Mouse (Mus musculus): ENCODE data around the gene Olfr916. TPM values are rescaled to one million over a fixed set of nuclear protein-coding genes. Genes with fewer than 3 reads are reported as not detected.

The Olfr916 gene
- polyA plus RNA-seq (2016; fragmentation: Nextera tagmentation; extraction: Ambion mirVana): not detected in 2 replicates

- Histone ChIP-seq H3K4me2 (no peak within 1 kb of the TSS), H3K27me3 (replicated peaks) (no peaks in the 10 kb centered on the region), H3K27ac (ENCODE audit: poor library complexity, severe bottlenecking) (no peak within 1 kb of the TSS), H3K4me3 (no peak within 1 kb of the TSS), H3K36me3 (no peaks in the 10 kb centered on the region), H3K9ac (no peak within 1 kb of the TSS), H3K9me3 (replicated peaks) (no peaks in the 10 kb centered on the region), H3K4me1 (replicated peaks) (no peaks in the 10 kb centered on the region)
- ATAC-seq (ENCODE audit: insufficient number of reproducible peaks, low FRiP score): no peak
- 69% methylated on average over 1 of the region's 1 CpGs for WGBS
Measured at GRCm38 (mm10) chr9:38659775-38660174, at the start of gene Olfr916. Gene Olfr916 (minus strand): TSS chr9:38659875.

GRCm38 (mm10) chr9:38674501-38674900 lies 14.8 kb upstream of the Olfr916 start, which contains the start of gene Olfr918:
Gene Olfr918 (minus strand): TSS chr9:38674601.
- no peak within 1 kb of the TSS for H3K9ac ChIP-seq
- WGBS: 78% methylated on average over 2 of the region's 2 CpGs
- no peak within 1 kb of the TSS for H3K4me3 ChIP-seq
- no peak within 1 kb of the TSS for H3K4me2 ChIP-seq
- H3K9me3 ChIP-seq (replicated peaks): no peaks in the 10 kb centered on the region
- no peak within 1 kb of the TSS for H3K27ac ChIP-seq (ENCODE audit: poor library complexity, severe bottlenecking)
- ATAC-seq (ENCODE audit: insufficient number of reproducible peaks, low FRiP score): no peak
- no peaks in the 10 kb centered on the region for H3K4me1 ChIP-seq (replicated peaks)
- no peaks in the 10 kb centered on the region for H3K27me3 ChIP-seq (replicated peaks)
- no peaks in the 10 kb centered on the region for H3K36me3 ChIP-seq

- no peak overlapping the region for H3K4me3 ChIP-seq
- no peaks in the 10 kb centered on the region for H3K4me1 ChIP-seq (replicated peaks)
- no peaks in the 10 kb centered on the region for H3K27me3 ChIP-seq (replicated peaks)
- H3K4me2 ChIP-seq: no peak overlapping the region
- no peak overlapping the region for H3K9ac ChIP-seq
- H3K36me3 ChIP-seq: no peaks in the 10 kb centered on the region
- H3K9me3 ChIP-seq (replicated peaks): no peaks in the 10 kb centered on the region
- no peak overlapping the region for H3K27ac ChIP-seq (ENCODE audit: poor library complexity, severe bottlenecking)
- no peak for ATAC-seq (ENCODE audit: insufficient number of reproducible peaks, low FRiP score)
- 69% methylated on average over 2 of the region's 2 CpGs for WGBS
Measured at GRCm38 (mm10) chr9:38672887-38673286, 13.2 kb upstream of the Olfr916 start.

GRCm38 (mm10) chr9:38665742-38666141 lies 6.1 kb upstream of the Olfr916 start, which contains the start of gene Olfr917:
Gene Olfr917 (minus strand): TSS chr9:38665842.
- WGBS: 86% methylated on average over 1 of the region's 1 CpGs
- no peak within 1 kb of the TSS for H3K4me3 ChIP-seq
- H3K27ac ChIP-seq (ENCODE audit: poor library complexity, severe bottlenecking): no peak within 1 kb of the TSS
- H3K36me3 ChIP-seq: no peaks in the 10 kb centered on the region
- no peak for ATAC-seq (ENCODE audit: insufficient number of reproducible peaks, low FRiP score)
- no peaks in the 10 kb centered on the region for H3K4me1 ChIP-seq (replicated peaks)
- H3K9ac ChIP-seq: no peak within 1 kb of the TSS
- H3K4me2 ChIP-seq: no peak within 1 kb of the TSS
- H3K27me3 ChIP-seq (replicated peaks): no peaks in the 10 kb centered on the region
- no peaks in the 10 kb centered on the region for H3K9me3 ChIP-seq (replicated peaks)

GRCm38 (mm10) chr9:38632406-38632805 lies 27.3 kb downstream of the Olfr916 start:
- no peaks in the 10 kb centered on the region for H3K27me3 ChIP-seq (replicated peaks)
- H3K4me3 ChIP-seq: no peak overlapping the region
- no peak overlapping the region for H3K9ac ChIP-seq
- no peak for ATAC-seq (ENCODE audit: insufficient number of reproducible peaks, low FRiP score)
- H3K27ac ChIP-seq (ENCODE audit: poor library complexity, severe bottlenecking): no peak overlapping the region
- no peaks in the 10 kb centered on the region for H3K36me3 ChIP-seq
- H3K4me2 ChIP-seq: no peak overlapping the region
- peaks cover 3% of the 10 kb centered on the region; the same call in 1 of the 2 replicates for H3K9me3 ChIP-seq (replicated peaks)
- 76% methylated on average over 4 of the region's 4 CpGs for WGBS
- no peaks in the 10 kb centered on the region for H3K4me1 ChIP-seq (replicated peaks)

Other genes with a start within 250 kb of the Olfr916 start
- gene Olfr901, start 230.4 kb downstream of the Olfr916 start, polyA plus RNA-seq (2016; fragmentation: Nextera tagmentation; extraction: Ambion mirVana): not detected in 2 replicates
- not detected in 2 replicates for gene Olfr902, start 212.2 kb downstream of the Olfr916 start, polyA plus RNA-seq (2016; fragmentation: Nextera tagmentation; extraction: Ambion mirVana)
- not detected in 2 replicates for gene Olfr904, start 196.7 kb downstream of the Olfr916 start, polyA plus RNA-seq (2016; fragmentation: Nextera tagmentation; extraction: Ambion mirVana)
- gene Olfr905, start 188.8 kb downstream of the Olfr916 start, polyA plus RNA-seq (2016; fragmentation: Nextera tagmentation; extraction: Ambion mirVana): not detected in 2 replicates
- gene Olfr906, start 172.8 kb downstream of the Olfr916 start, polyA plus RNA-seq (2016; fragmentation: Nextera tagmentation; extraction: Ambion mirVana): not detected in 2 replicates
- not detected in 2 replicates for gene Olfr907, start 164.1 kb downstream of the Olfr916 start, polyA plus RNA-seq (2016; fragmentation: Nextera tagmentation; extraction: Ambion mirVana)
- gene Olfr911-ps1, start 138.3 kb downstream of the Olfr916 start, polyA plus RNA-seq (2016; fragmentation: Nextera tagmentation; extraction: Ambion mirVana): not detected in 2 replicates
- not detected in 2 replicates for gene Olfr910, start 122.0 kb downstream of the Olfr916 start, polyA plus RNA-seq (2016; fragmentation: Nextera tagmentation; extraction: Ambion mirVana)
- not detected in 2 replicates for gene Olfr912, start 79.7 kb downstream of the Olfr916 start, polyA plus RNA-seq (2016; fragmentation: Nextera tagmentation; extraction: Ambion mirVana)
- not detected in 2 replicates for gene Olfr913, start 67.1 kb downstream of the Olfr916 start, polyA plus RNA-seq (2016; fragmentation: Nextera tagmentation; extraction: Ambion mirVana)
- not detected in 2 replicates for gene Olfr914, start 54.8 kb downstream of the Olfr916 start, polyA plus RNA-seq (2016; fragmentation: Nextera tagmentation; extraction: Ambion mirVana)
- not detected in 2 replicates for gene Olfr917, start 6.0 kb upstream of the Olfr916 start, polyA plus RNA-seq (2016; fragmentation: Nextera tagmentation; extraction: Ambion mirVana)
- gene Olfr918, start 14.7 kb upstream of the Olfr916 start, polyA plus RNA-seq (2016; fragmentation: Nextera tagmentation; extraction: Ambion mirVana): not detected in 2 replicates
- not detected in 2 replicates for gene Olfr919, start 43.8 kb upstream of the Olfr916 start, polyA plus RNA-seq (2016; fragmentation: Nextera tagmentation; extraction: Ambion mirVana)
- 19.3 and 21.3 TPM in 2 replicates for gene Vwa5a, start 58.4 kb upstream of the Olfr916 start, polyA plus RNA-seq (2016; fragmentation: Nextera tagmentation; extraction: Ambion mirVana)
- 0.03 TPM in 1 of 2 replicates, not detected in the other for gene Olfr920, start 92.4 kb upstream of the Olfr916 start, polyA plus RNA-seq (2016; fragmentation: Nextera tagmentation; extraction: Ambion mirVana)
- not detected in 2 replicates for gene Olfr921, start 113.2 kb upstream of the Olfr916 start, polyA plus RNA-seq (2016; fragmentation: Nextera tagmentation; extraction: Ambion mirVana)
- gene Olfr922, start 154.7 kb upstream of the Olfr916 start, polyA plus RNA-seq (2016; fragmentation: Nextera tagmentation; extraction: Ambion mirVana): not detected in 2 replicates
- not detected in 2 replicates for gene Olfr923, start 166.7 kb upstream of the Olfr916 start, polyA plus RNA-seq (2016; fragmentation: Nextera tagmentation; extraction: Ambion mirVana)
- gene Olfr924, start 184.6 kb upstream of the Olfr916 start, polyA plus RNA-seq (2016; fragmentation: Nextera tagmentation; extraction: Ambion mirVana): not detected in 2 replicates
- not detected in 2 replicates for gene Olfr26, start 195.2 kb upstream of the Olfr916 start, polyA plus RNA-seq (2016; fragmentation: Nextera tagmentation; extraction: Ambion mirVana)
- not detected in 2 replicates for gene Olfr926, start 217.3 kb upstream of the Olfr916 start, polyA plus RNA-seq (2016; fragmentation: Nextera tagmentation; extraction: Ambion mirVana)